Comparison of ENCODE assay signal across 23 mouse cellular contexts in the genomic region with DNA sequence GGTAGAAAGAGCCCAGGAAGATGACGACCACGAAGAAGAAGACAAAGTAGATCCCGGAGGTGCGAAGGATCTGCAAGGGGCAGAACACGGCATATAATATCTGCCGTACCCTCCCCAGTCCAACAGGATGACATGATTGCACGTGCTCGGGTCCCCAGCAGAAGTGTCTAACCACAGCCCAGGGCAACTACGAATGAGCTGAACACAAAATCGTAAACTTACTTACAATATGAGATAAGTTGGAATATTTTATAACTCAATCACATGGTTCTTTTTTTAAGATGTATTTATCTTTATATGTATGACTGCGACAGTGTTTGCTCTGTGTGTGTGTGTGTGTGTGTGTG. TPM values are rescaled to one million over a fixed set of nuclear protein-coding genes. Genes with fewer than 3 reads are reported as not detected.
A peak's percentile ranks its signal among the peaks of the same experiment; 100 is the strongest.
DNase-seq lines count a peak whose midpoint lies in the region; ATAC-seq and TF ChIP-seq lines count a peak whose summit lies in the region.
"Had no signal": no experiment of that assay in that cellular context is flagged by ENCODE, and none has a peak within 500 bp of the region (broad histone marks: within the 10 kb centered on the region; RNA-seq: fewer than 3 reads in every experiment).

No protein-coding gene starts in this region.

- TF ChIP-seq CTCF in forebrain, postnatal 0 days (IDR thresholded peaks at IDR 0.05; ENCODE audit: low read depth): no peak

- peaks cover 24% of the 10 kb centered on the region for H3K4me1 ChIP-seq in forebrain, embryonic 11.5 days (replicated peaks; ENCODE audit: control insufficient read depth, insufficient read depth, low read length)
- H3K4me1 ChIP-seq in forebrain, postnatal 0 days (ENCODE audit: insufficient read depth): peaks cover 17% of the 10 kb centered on the region
- peaks cover 24% of the 10 kb centered on the region for H3K4me1 ChIP-seq in embryonic facial prominence, embryonic 10.5 days
- H3K4me1 ChIP-seq: liver, embryonic 15.5 days had no signal

- no peak for DNase-seq in forebrain, embryonic 11.5 days (ENCODE audit: low spot score)
- DNase-seq in forebrain, postnatal 0 days: no peak
- DNase-seq in thymus, postnatal 25 days: peak; percentile 2
- no peak for DNase-seq in thymus, postnatal 4 days
- DNase-seq in heart, postnatal 10 days: no peak
- no peak for DNase-seq in embryonic facial prominence, embryonic 10.5 days (ENCODE audit: low spot score)
- DNase-seq: adrenal gland, adult 2 months; cerebellum, adult 9-10 months; gastrocnemius, postnatal 25 days; kidney, adult 18-20 months; kidney, postnatal 10 days; right cerebral cortex, postnatal 14 days; spleen, adult 18-20 months had no signal

- peak overlapping the region; percentile 37 for H3K9ac ChIP-seq in forebrain, embryonic 11.5 days (ENCODE audit: low read length)
- no peak overlapping the region for H3K9ac ChIP-seq in forebrain, postnatal 0 days
- H3K9ac ChIP-seq: embryonic facial prominence, embryonic 13.5 days; heart, embryonic 15.5 days; limb, embryonic 15.5 days; liver, embryonic 15.5 days; neural tube, embryonic 15.5 days had no signal

- WGBS in forebrain, embryonic 11.5 days: 88% methylated on average over 11 of the region's 11 CpGs
- 70% methylated on average over 11 of the region's 11 CpGs for WGBS in forebrain, postnatal 0 days
- WGBS in embryonic facial prominence, embryonic 10.5 days: 88% methylated on average over 11 of the region's 11 CpGs

- H3K27me3 ChIP-seq in forebrain, embryonic 11.5 days (ENCODE audit: control insufficient read depth, insufficient read depth, low read length): no peaks in the 10 kb centered on the region
- H3K27me3 ChIP-seq in forebrain, postnatal 0 days (ENCODE audit: insufficient read depth, low read length): no peaks in the 10 kb centered on the region
- no peaks in the 10 kb centered on the region for H3K27me3 ChIP-seq in embryonic facial prominence, embryonic 10.5 days (replicated peaks; ENCODE audit: low read depth, poor library complexity, severe bottlenecking)
- H3K27me3 ChIP-seq: embryonic facial prominence, embryonic 13.5 days; heart, embryonic 15.5 days; limb, embryonic 15.5 days; neural tube, embryonic 15.5 days had no signal

- intact Hi-C loops in heart, postnatal 10 days (cut with DNase I): no loop called here

- H3K4me3 ChIP-seq in forebrain, embryonic 11.5 days (ENCODE audit: low read depth, low read length): no peak overlapping the region
- H3K4me3 ChIP-seq in forebrain, postnatal 0 days (ENCODE audit: low read depth, low read length): no peak overlapping the region
- no peak overlapping the region for H3K4me3 ChIP-seq in embryonic facial prominence, embryonic 10.5 days
- H3K4me3 ChIP-seq: embryonic facial prominence, embryonic 13.5 days; heart, embryonic 15.5 days; limb, embryonic 15.5 days; liver, embryonic 15.5 days; megakaryocyte, embryonic 14.5 days; myocyte; neural tube, embryonic 15.5 days had no signal

- no peaks in the 10 kb centered on the region for H3K9me3 ChIP-seq in forebrain, embryonic 11.5 days (ENCODE audit: control insufficient read depth, low read length)
- no peaks in the 10 kb centered on the region for H3K9me3 ChIP-seq in forebrain, postnatal 0 days (ENCODE audit: low read length)
- no peaks in the 10 kb centered on the region for H3K9me3 ChIP-seq in embryonic facial prominence, embryonic 10.5 days
- H3K9me3 ChIP-seq: embryonic facial prominence, embryonic 13.5 days; heart, embryonic 15.5 days; limb, embryonic 15.5 days; liver, embryonic 15.5 days; neural tube, embryonic 15.5 days had no signal

- peak overlapping the region; percentile 94 for H3K27ac ChIP-seq in forebrain, embryonic 11.5 days (ENCODE audit: low read depth, low read length)
- H3K27ac ChIP-seq in forebrain, postnatal 0 days (ENCODE audit: low read depth, low read length): no peak overlapping the region
- no peak overlapping the region for H3K27ac ChIP-seq in embryonic facial prominence, embryonic 10.5 days (replicated peaks)
- H3K27ac ChIP-seq: embryonic facial prominence, embryonic 13.5 days; heart, embryonic 15.5 days; limb, embryonic 15.5 days; liver, embryonic 15.5 days; neural tube, embryonic 15.5 days had no signal

- H3K36me3 ChIP-seq in forebrain, embryonic 11.5 days (ENCODE audit: control insufficient read depth, insufficient read depth, low read length): no peaks in the 10 kb centered on the region
- no peaks in the 10 kb centered on the region for H3K36me3 ChIP-seq in forebrain, postnatal 0 days (ENCODE audit: insufficient read depth)
- H3K36me3 ChIP-seq in embryonic facial prominence, embryonic 10.5 days (replicated peaks): no peaks in the 10 kb centered on the region
- H3K36me3 ChIP-seq: embryonic facial prominence, embryonic 13.5 days; heart, embryonic 15.5 days; limb, embryonic 15.5 days; liver, embryonic 15.5 days; neural tube, embryonic 15.5 days had no signal

- ATAC-seq in forebrain, embryonic 11.5 days (replicated peaks; ENCODE audit: low FRiP score): no peak
- ATAC-seq in forebrain, postnatal 0 days: no peak
- peak; percentile 43 for ATAC-seq in inflammation-experienced regulatory T-cells, adult 6 months

- H3K4me2 ChIP-seq in forebrain, embryonic 11.5 days (ENCODE audit: low read depth, low read length, severe bottlenecking): peak overlapping the region; percentile 38; the same call in 1 of the 2 replicates
- no peak overlapping the region for H3K4me2 ChIP-seq in forebrain, postnatal 0 days (ENCODE audit: low read depth)
- H3K4me2 ChIP-seq: embryonic facial prominence, embryonic 13.5 days; heart, embryonic 15.5 days; limb, embryonic 15.5 days; liver, embryonic 15.5 days; neural tube, embryonic 15.5 days had no signal

RNA-seq across cellular contexts. Expression of a gene that starts 20.8 kb away (rescaled TPM):
- 1.1 and 1.5 TPM in 2 replicates for polyA plus RNA-seq in forebrain, embryonic 11.5 days (2014; fragmentation: Nextera tagmentation; extraction: Ambion mirVana)
- total RNA-seq in forebrain, postnatal 0 days (2014; rRNA removed): 0.46 and 0.57 TPM in 2 replicates
- polyA plus RNA-seq in forebrain, postnatal 0 days (2015; fragmentation: Nextera tagmentation; extraction: Ambion mirVana): 0.05 and 0.21 TPM in 2 replicates
- polyA plus RNA-seq in inflammation-experienced regulatory T-cells, adult 6 months (2017; shearing (Covaris generic)): under 1 TPM; 0.58 to 0.79 (median 0.78) TPM
- total RNA-seq in heart, postnatal 10 days (2021): under 1 TPM; 0.07 to 0.12 TPM
- polyA plus RNA-seq in embryonic facial prominence, embryonic 10.5 days (2016; fragmentation: Nextera tagmentation; extraction: Ambion mirVana): 0.13 and 0.14 TPM in 2 replicates
- total RNA-seq: adrenal gland, adult 2 months; layer of hippocampus, adult 18-20 months; layer of hippocampus, postnatal 25 days had no signal
- polyA plus RNA-seq: adrenal gland, adult 2 months; embryonic facial prominence, embryonic 13.5 days had no signal
